Mouse (Mus musculus): Measurements from ENCODE around the gene 1110008P14Rik. TPM values are rescaled to one million over a fixed set of nuclear protein-coding genes. Genes with fewer than 3 reads are reported as not detected.

The 1110008P14Rik gene
- polyA plus RNA-seq, 1 experiment from 2014 or later, result 79.7 TPM

- Histone ChIP-seq H3K4me3 (ENCODE audit: low read depth, low read length) (peak overlapping the region; percentile 84), H3K4me1 (ENCODE audit: control insufficient read depth, insufficient read depth, low read length) (0 out of 2 replicates have a peak, but pooled peaks cover 4% of the 10 kb centered on the region), H3K27me3 (replicated peaks; ENCODE audit: control insufficient read depth, insufficient read depth, low read length) (no peaks in the 10 kb centered on the region), H3K27ac (replicated peaks; ENCODE audit: low read depth, low read length) (peak overlapping the region; percentile 91), H3K9ac (ENCODE audit: low read depth, low read length) (peak overlapping the region; percentile 83), H3K4me2 (ENCODE audit: low read depth, low read length) (peak overlapping the region; percentile 73), H3K36me3 (ENCODE audit: control insufficient read depth, insufficient read depth, low read length) (peaks cover 8% of the 10 kb centered on the region; the same call in 1 of the 2 replicates), H3K9me3 (ENCODE audit: control insufficient read depth, low read length) (no peaks in the 10 kb centered on the region)
- DNase-seq (ENCODE audit: low spot score), result peak; percentile 98
- WGBS, result 0% methylated on average over 36 of the region's 59 CpGs
- ATAC-seq (ENCODE audit: low read depth), result peak; percentile 97
These were observed 14.3 kb upstream of the 1110008P14Rik start for GRCm38 (mm10) chr2:32395946-32396621.

- DNase-seq (ENCODE audit: low spot score), result peak; percentile 95
- H3K36me3 ChIP-seq (ENCODE audit: control insufficient read depth, insufficient read depth, low read length), result peaks cover 2% of the 10 kb centered on the region; the same call in 1 of the 2 replicates
- WGBS, result under 1% methylated on average over 31 of the region's 31 CpGs
- ATAC-seq (ENCODE audit: low read depth), result peak; percentile 92
- peak within 1 kb of the TSS; percentile 73 for H3K4me2 ChIP-seq (ENCODE audit: low read depth, low read length)
- H3K27me3 ChIP-seq (replicated peaks; ENCODE audit: control insufficient read depth, insufficient read depth, low read length), result no peaks in the 10 kb centered on the region
- H3K9ac ChIP-seq (ENCODE audit: low read depth, low read length), result peak within 1 kb of the TSS; percentile 83
- peak within 1 kb of the TSS; percentile 91 for H3K27ac ChIP-seq (replicated peaks; ENCODE audit: low read depth, low read length)
- H3K9me3 ChIP-seq (ENCODE audit: control insufficient read depth, low read length), result no peaks in the 10 kb centered on the region
- H3K4me1 ChIP-seq (ENCODE audit: control insufficient read depth, insufficient read depth, low read length), result 0 out of 2 replicates have a peak, but pooled peaks cover 4% of the 10 kb centered on the region
- peak within 1 kb of the TSS; percentile 84 for H3K4me3 ChIP-seq (ENCODE audit: low read depth, low read length)
These were observed 13.8 kb upstream of the 1110008P14Rik start, which contains the start of gene Ptges2 for GRCm38 (mm10) chr2:32395484-32395945. Gene Ptges2 (plus strand): TSS chr2:32395896.

GRCm38 (mm10) chr2:32394973-32395372 is 13.2 kb upstream of the 1110008P14Rik start:
- DNase-seq (ENCODE audit: low spot score) (peak; percentile 55), ATAC-seq (ENCODE audit: low read depth) (no peak)
- Histone ChIP-seq H3K27me3 (replicated peaks; ENCODE audit: control insufficient read depth, insufficient read depth, low read length) (no peaks in the 10 kb centered on the region), H3K4me3 (ENCODE audit: low read depth, low read length) (peak overlapping the region; percentile 84), H3K27ac (replicated peaks; ENCODE audit: low read depth, low read length) (peak overlapping the region; percentile 91), H3K4me1 (ENCODE audit: control insufficient read depth, insufficient read depth, low read length) (0 out of 2 replicates have a peak, but pooled peaks cover 4% of the 10 kb centered on the region), H3K36me3 (ENCODE audit: control insufficient read depth, insufficient read depth, low read length) (no peaks in the 10 kb centered on the region; the same call in 1 of the 2 replicates), H3K9ac (ENCODE audit: low read depth, low read length) (peak overlapping the region; percentile 83), H3K9me3 (ENCODE audit: control insufficient read depth, low read length) (no peaks in the 10 kb centered on the region), H3K4me2 (ENCODE audit: low read depth, low read length) (peak overlapping the region; percentile 73)
- WGBS, result 7% methylated on average over 8 of the region's 8 CpGs

- H3K9me3 ChIP-seq (ENCODE audit: control insufficient read depth, low read length), result no peaks in the 10 kb centered on the region
- H3K36me3 ChIP-seq (ENCODE audit: control insufficient read depth, insufficient read depth, low read length), result no peaks in the 10 kb centered on the region
- no peaks in the 10 kb centered on the region for H3K27me3 ChIP-seq (replicated peaks; ENCODE audit: control insufficient read depth, insufficient read depth, low read length)
- 86% methylated on average over 5 of the region's 5 CpGs for WGBS
- 0 out of 2 replicates have a peak, but pooled peaks cover 2% of the 10 kb centered on the region for H3K4me1 ChIP-seq (ENCODE audit: control insufficient read depth, insufficient read depth, low read length)
- H3K9ac ChIP-seq (ENCODE audit: low read depth, low read length), result no peak overlapping the region
- ATAC-seq (ENCODE audit: low read depth) (no peak), DNase-seq (ENCODE audit: low spot score) (no peak)
- no peak overlapping the region for H3K4me3 ChIP-seq (ENCODE audit: low read depth, low read length)
- no peak overlapping the region for H3K4me2 ChIP-seq (ENCODE audit: low read depth, low read length)
- no peak overlapping the region for H3K27ac ChIP-seq (replicated peaks; ENCODE audit: low read depth, low read length)
These were observed 10.3 kb upstream of the 1110008P14Rik start for GRCm38 (mm10) chr2:32392063-32392462.

GRCm38 (mm10) chr2:32390871-32391270 is 9.1 kb upstream of the 1110008P14Rik start:
- no peaks in the 10 kb centered on the region for H3K36me3 ChIP-seq (ENCODE audit: control insufficient read depth, insufficient read depth, low read length)
- H3K4me1 ChIP-seq (ENCODE audit: control insufficient read depth, insufficient read depth, low read length), result no peaks in the 10 kb centered on the region
- no peak overlapping the region for H3K27ac ChIP-seq (replicated peaks; ENCODE audit: low read depth, low read length)
- no peaks in the 10 kb centered on the region for H3K27me3 ChIP-seq (replicated peaks; ENCODE audit: control insufficient read depth, insufficient read depth, low read length)
- no peaks in the 10 kb centered on the region for H3K9me3 ChIP-seq (ENCODE audit: control insufficient read depth, low read length)
- ATAC-seq (ENCODE audit: low read depth) (no peak), DNase-seq (ENCODE audit: low spot score) (no peak)
- no peak overlapping the region for H3K9ac ChIP-seq (ENCODE audit: low read depth, low read length)
- no peak overlapping the region for H3K4me3 ChIP-seq (ENCODE audit: low read depth, low read length)
- WGBS, result 70% methylated on average over 8 of the region's 8 CpGs
- no peak overlapping the region for H3K4me2 ChIP-seq (ENCODE audit: low read depth, low read length)

- Histone ChIP-seq H3K4me2 (ENCODE audit: low read depth, low read length) (no peak overlapping the region), H3K4me3 (ENCODE audit: low read depth, low read length) (no peak overlapping the region), H3K4me1 (ENCODE audit: control insufficient read depth, insufficient read depth, low read length) (no peaks in the 10 kb centered on the region), H3K36me3 (ENCODE audit: control insufficient read depth, insufficient read depth, low read length) (no peaks in the 10 kb centered on the region), H3K9ac (ENCODE audit: low read depth, low read length) (no peak overlapping the region), H3K9me3 (ENCODE audit: control insufficient read depth, low read length) (no peaks in the 10 kb centered on the region), H3K27ac (replicated peaks; ENCODE audit: low read depth, low read length) (no peak overlapping the region), H3K27me3 (replicated peaks; ENCODE audit: control insufficient read depth, insufficient read depth, low read length) (no peaks in the 10 kb centered on the region)
- DNase-seq (ENCODE audit: low spot score), result no peak
- WGBS, result 82% methylated on average over 2 of the region's 2 CpGs
- no peak for ATAC-seq (ENCODE audit: low read depth)
These were observed 7.4 kb upstream of the 1110008P14Rik start for GRCm38 (mm10) chr2:32389157-32389556.

- no peak for ATAC-seq (ENCODE audit: low read depth)
- no peak within 1 kb of the TSS for H3K4me3 ChIP-seq (ENCODE audit: low read depth, low read length)
- H3K4me1 ChIP-seq (ENCODE audit: control insufficient read depth, insufficient read depth, low read length), result no peaks in the 10 kb centered on the region
- no peaks in the 10 kb centered on the region for H3K36me3 ChIP-seq (ENCODE audit: control insufficient read depth, insufficient read depth, low read length)
- 0 out of 2 replicates have a peak within 1 kb of the TSS, but pooled peaks have one; percentile 6 for H3K9ac ChIP-seq (ENCODE audit: low read depth, low read length)
- DNase-seq (ENCODE audit: low spot score), result no peak
- 58% methylated on average over 5 of the region's 5 CpGs for WGBS
- H3K9me3 ChIP-seq (ENCODE audit: control insufficient read depth, low read length), result no peaks in the 10 kb centered on the region
- H3K4me2 ChIP-seq (ENCODE audit: low read depth, low read length), result no peak within 1 kb of the TSS
- no peak within 1 kb of the TSS for H3K27ac ChIP-seq (replicated peaks; ENCODE audit: low read depth, low read length)
- no peaks in the 10 kb centered on the region for H3K27me3 ChIP-seq (replicated peaks; ENCODE audit: control insufficient read depth, insufficient read depth, low read length)
These were observed 6.2 kb upstream of the 1110008P14Rik start, which contains the start of gene Lcn2 for GRCm38 (mm10) chr2:32387706-32388490. Gene Lcn2 (minus strand): TSS chr2:32388252.

GRCm38 (mm10) chr2:32382689-32383088 is 951 bp upstream of the 1110008P14Rik start:
- no peaks in the 10 kb centered on the region for H3K9me3 ChIP-seq (ENCODE audit: control insufficient read depth, low read length)
- H3K9ac ChIP-seq (ENCODE audit: low read depth, low read length), result no peak overlapping the region
- H3K27me3 ChIP-seq (replicated peaks; ENCODE audit: control insufficient read depth, insufficient read depth, low read length), result no peaks in the 10 kb centered on the region
- ATAC-seq (ENCODE audit: low read depth) (no peak), DNase-seq (ENCODE audit: low spot score) (no peak)
- no peak overlapping the region for H3K4me3 ChIP-seq (ENCODE audit: low read depth, low read length)
- no peak overlapping the region for H3K4me2 ChIP-seq (ENCODE audit: low read depth, low read length)
- peaks cover 22% of the 10 kb centered on the region for H3K36me3 ChIP-seq (ENCODE audit: control insufficient read depth, insufficient read depth, low read length)
- 75% methylated on average over 2 of the region's 2 CpGs for WGBS
- no peaks in the 10 kb centered on the region for H3K4me1 ChIP-seq (ENCODE audit: control insufficient read depth, insufficient read depth, low read length)
- H3K27ac ChIP-seq (replicated peaks; ENCODE audit: low read depth, low read length), result no peak overlapping the region

Data from embryonic facial prominence, embryonic 14.5 days (tissue).